Mouse (Mus musculus): ENCODE data around the gene Ptprn2.

Ptprn2 gene

GRCm38 (mm10) chr12:117251663-117252425, 766.3 kb downstream of the Ptprn2 start:
- no peak for DNase-seq (ENCODE audit: extremely low read depth, insufficient read length, low spot score)

GRCm38 (mm10) chr12:117252426-117252779, 766.9 kb downstream of the Ptprn2 start:
- no peak for DNase-seq (ENCODE audit: extremely low read depth, insufficient read length, low spot score)

- DNase-seq (ENCODE audit: extremely low read depth, insufficient read length, low spot score) = no peak
These were observed 768.8 kb downstream of the Ptprn2 start for GRCm38 (mm10) chr12:117254356-117254755.

- no peak for DNase-seq (ENCODE audit: extremely low read depth, insufficient read length, low spot score)
These were observed 769.8 kb downstream of the Ptprn2 start for GRCm38 (mm10) chr12:117255325-117255724.

DNA sequence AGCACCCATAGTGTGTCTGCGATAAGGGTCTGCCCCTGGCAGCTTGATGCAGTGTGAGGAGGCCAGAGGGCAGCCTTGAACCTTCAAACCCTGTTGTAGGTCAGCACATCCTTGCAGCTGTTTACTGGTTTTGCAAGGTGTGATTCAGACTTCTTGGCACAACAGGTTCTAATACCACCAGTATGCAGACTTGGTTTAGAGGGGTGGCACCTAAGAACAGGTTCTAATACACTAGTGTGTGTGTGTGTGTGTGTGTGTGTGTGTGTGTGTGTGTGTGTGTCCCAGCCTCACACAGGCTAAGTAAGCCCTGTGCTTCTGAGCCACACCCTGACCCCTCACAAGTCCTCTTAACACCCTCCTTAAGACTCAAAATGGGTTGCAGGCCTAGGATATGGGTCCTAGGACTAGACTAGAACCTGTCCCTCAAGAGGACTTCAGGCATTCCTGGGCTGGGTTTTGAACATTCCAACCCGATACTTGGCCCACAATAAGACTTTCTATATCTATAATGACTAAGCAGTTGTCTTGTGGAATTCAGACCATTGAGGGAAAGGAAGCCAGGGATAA, 770.3 kb downstream of the Ptprn2 start:
- no peak for DNase-seq (ENCODE audit: extremely low read depth, insufficient read length, low spot score)

GRCm38 (mm10) chr12:117256849-117257204, 771.3 kb downstream of the Ptprn2 start:
- no peak for DNase-seq (ENCODE audit: extremely low read depth, insufficient read length, low spot score)

- DNase-seq (ENCODE audit: extremely low read depth, insufficient read length, low spot score) = no peak
These were observed 771.8 kb downstream of the Ptprn2 start for GRCm38 (mm10) chr12:117257205-117257920.

DNA sequence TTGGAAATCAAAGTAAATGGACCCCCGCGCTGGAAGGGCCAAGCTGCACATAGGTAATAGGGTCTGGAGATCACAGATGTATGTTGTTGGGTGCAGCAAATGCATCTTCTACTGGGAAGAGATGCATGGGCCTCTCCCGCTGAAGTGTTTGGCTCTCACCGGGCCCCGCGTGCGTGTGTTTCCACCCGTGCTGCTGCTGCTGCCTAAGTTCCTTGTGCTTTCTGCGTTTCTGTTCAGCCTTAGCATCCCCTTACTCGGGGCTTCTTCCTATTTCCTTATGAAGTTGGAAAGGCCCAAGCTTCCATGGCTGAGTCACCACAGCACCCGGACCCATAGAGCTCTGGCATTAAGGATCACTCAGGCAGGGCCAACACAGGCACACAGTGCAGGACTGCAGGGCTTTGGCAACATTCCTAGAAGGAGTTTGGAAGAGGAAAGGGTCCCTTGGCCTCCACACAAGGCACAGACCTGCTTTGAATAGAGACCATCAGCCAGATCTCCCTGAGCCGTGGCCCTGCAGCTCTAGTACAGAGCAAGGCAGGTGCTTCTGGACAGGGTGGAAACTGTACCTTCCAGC, 772.5 kb downstream of the Ptprn2 start:
- DNase-seq (ENCODE audit: extremely low read depth, insufficient read length, low spot score) = no peak

DNA sequence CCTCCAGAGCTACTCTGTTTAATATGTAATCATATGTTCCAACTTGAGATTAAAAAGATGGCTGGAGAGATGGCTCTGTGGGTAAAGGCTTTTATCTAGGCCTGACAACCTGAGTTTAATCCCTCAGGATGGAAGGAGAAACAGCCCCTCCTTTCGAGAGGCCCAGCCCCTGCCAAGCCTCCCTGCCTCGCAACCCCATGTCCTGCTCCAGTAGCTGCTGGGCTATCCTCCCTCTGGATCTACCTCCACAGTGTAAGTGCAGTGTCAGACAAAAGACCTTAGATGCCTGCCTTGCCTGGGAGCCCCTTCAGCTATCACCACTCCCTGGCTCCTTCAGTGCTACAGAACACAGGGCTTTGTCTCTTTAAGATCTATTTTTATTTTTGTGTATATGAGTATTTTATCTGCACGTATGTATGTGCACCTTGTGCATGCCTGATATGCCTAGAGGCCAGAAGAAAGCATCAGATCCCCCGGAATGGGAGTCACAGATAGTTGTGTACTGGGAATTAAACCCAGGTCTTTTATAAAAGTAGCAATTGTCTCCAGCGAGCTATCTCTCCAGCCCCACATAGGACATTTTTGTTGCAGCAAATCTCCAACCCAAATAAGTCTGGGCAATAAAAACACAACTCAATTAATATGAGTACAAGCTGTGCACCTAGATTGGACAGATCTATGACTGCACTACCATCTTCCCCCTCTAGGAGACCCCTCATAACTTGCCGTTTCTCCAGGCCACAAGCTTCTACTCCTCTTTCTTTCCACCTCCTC, 775.1 kb downstream of the Ptprn2 start:
- no peak for DNase-seq (ENCODE audit: extremely low read depth, insufficient read length, low spot score)

GRCm38 (mm10) chr12:117261165-117261440, 775.6 kb downstream of the Ptprn2 start:
- no peak for DNase-seq (ENCODE audit: extremely low read depth, insufficient read length, low spot score)

- no peak for DNase-seq (ENCODE audit: extremely low read depth, insufficient read length, low spot score)
These were observed 776.5 kb downstream of the Ptprn2 start for GRCm38 (mm10) chr12:117262003-117262402.

DNA sequence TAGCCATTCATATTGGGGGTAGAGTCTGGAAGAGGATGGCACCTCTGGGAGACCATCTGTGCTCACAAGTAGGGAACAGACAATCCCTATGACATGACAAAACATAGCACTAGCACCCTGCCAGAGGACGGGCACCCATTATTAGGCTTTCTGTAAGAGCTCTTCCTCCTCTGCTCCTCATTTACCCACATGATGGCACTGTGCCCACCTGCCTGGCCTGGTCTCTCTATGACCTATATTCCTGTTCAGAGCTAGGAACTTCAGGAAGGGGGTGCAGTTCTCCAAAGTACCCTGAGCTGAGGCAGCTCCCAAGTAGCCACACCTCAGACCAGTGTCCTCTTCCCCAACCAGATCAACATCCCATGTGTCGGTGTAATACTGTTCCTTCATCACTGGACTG, 777.6 kb downstream of the Ptprn2 start:
- DNase-seq (ENCODE audit: extremely low read depth, insufficient read length, low spot score) = no peak

- no peak for DNase-seq (ENCODE audit: extremely low read depth, insufficient read length, low spot score)
These were observed 779.7 kb downstream of the Ptprn2 start for GRCm38 (mm10) chr12:117265211-117265610.

GRCm38 (mm10) chr12:117268543-117269172, 783.1 kb downstream of the Ptprn2 start:
- DNase-seq (ENCODE audit: extremely low read depth, insufficient read length, low spot score) = no peak

GRCm38 (mm10) chr12:117269310-117269709, 783.8 kb downstream of the Ptprn2 start:
- no peak for DNase-seq (ENCODE audit: extremely low read depth, insufficient read length, low spot score)

DNA sequence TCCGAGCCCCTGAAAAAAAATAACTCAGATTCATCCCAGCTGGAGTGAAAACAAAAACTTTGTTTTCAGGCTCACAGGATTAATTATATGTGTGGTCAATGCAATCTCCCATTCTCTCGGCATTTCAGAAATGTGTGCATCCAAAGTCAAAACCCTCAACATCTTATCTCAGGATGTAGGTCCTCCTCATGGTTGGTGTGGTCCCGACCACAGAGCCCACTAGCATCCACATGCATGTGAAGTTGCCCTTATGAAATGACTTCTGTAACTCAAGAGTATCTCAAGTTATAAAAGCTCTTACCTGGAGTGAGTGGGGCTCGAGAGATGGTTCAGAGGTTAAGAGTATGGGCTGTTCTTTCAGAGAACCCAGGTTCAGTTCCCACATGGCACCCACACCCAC, 784.7 kb downstream of the Ptprn2 start:
- DNase-seq (ENCODE audit: extremely low read depth, insufficient read length, low spot score) = no peak

DNA sequence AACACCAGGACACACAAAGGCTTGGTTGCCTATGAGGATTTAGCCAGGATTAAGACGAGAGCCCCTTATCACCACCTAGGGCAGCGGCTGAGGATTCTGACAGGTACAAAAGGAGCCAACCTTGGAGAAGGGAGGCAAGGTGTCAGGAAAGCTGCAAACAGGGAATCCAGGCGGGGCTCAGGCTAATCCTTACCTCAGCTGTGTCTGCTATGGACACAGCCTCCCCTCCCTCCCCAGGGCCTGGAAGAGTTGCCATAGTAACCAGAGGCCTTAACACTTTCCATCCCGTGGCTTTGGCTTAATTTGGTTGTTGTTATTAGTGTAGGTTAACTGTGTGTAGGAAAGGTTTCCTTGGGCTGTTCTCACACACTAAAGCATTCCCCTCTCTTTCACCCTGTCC, 787.6 kb downstream of the Ptprn2 start:
- DNase-seq (ENCODE audit: extremely low read depth, insufficient read length, low spot score) = no peak

- DNase-seq (ENCODE audit: extremely low read depth, insufficient read length, low spot score) = no peak
These were observed 789.1 kb downstream of the Ptprn2 start for GRCm38 (mm10) chr12:117274576-117274975.

DNA sequence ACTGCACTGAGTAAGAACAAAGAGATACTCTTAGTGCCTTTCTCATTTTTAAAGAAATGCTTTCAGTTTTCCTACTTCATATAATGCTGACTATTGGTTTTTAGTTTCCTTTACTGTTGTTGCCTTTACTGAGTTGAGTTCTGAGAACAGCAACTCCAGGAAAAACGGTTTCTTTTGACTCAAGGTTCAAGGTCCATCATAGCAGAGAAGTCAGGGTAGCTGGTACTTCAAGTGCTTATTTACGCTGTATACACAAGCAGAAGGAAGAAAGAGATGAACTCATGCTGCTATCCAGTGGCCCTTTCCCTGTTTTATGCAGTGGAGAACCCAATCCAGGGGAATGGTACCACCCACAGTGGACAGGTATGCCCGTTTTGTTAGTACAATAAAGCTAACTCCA, 795.3 kb downstream of the Ptprn2 start:
- DNase-seq (ENCODE audit: extremely low read depth, insufficient read length, low spot score) = no peak

GRCm38 (mm10) chr12:117282659-117283058, 797.1 kb downstream of the Ptprn2 start:
- no peak for DNase-seq (ENCODE audit: extremely low read depth, insufficient read length, low spot score)

- DNase-seq (ENCODE audit: extremely low read depth, insufficient read length, low spot score) = no peak
These were observed 801.9 kb downstream of the Ptprn2 start for GRCm38 (mm10) chr12:117287456-117287855.
